Mouse (Mus musculus) megakaryocyte, embryonic 14.5 days (primary cell): ENCODE data around the gene Pepd.

Experiments
- FLI1 ChIP-seq: IDR thresholded peaks from 2 replicates; pipeline ENCODE4 v1.6.1; 2012; ENCODE audit warnings: low read length, inconsistent platforms, mixed read lengths
- GATA1 ChIP-seq: IDR thresholded peaks from 3 replicates; pipeline ENCODE4 v1.6.1; 2012; ENCODE audit warnings: mixed read lengths, low read length, inconsistent platforms, borderline replicate concordance

DNA sequence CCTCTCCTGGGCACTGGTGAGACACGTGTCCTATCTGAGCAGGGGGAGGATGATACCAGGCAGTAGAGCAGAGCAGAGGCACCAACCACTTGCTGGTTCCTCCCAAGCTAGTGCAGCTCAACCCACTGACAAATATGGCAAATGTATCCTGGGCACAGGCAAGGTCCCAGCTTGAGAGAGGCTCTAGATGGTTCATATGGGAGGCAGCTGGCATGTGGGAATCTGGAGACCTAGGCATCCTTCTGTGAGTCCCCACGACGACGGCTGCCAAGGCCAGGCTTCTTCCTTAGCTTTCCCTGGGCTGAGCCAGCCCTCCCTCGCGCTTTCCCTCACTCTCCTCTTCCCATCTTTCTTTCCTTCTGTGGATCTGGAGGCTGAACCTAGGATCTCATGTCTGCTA, 118.4 kb downstream of the Pepd start:
- no peak for TF ChIP-seq GATA1
- no peak for TF ChIP-seq FLI1
